Mouse (Mus musculus): Measurements from ENCODE around the gene Tenm2. TPM values are rescaled to one million over a fixed set of nuclear protein-coding genes. Genes with fewer than 3 reads are reported as not detected.

Tenm2 gene
- polyA plus RNA-seq, 1 experiment from 2014 or later: 0.80 TPM

- Histone ChIP-seq H3K36me3 (ENCODE audit: insufficient read depth, low read length) (no peaks in the 10 kb centered on the region), H3K4me1 (replicated peaks; ENCODE audit: insufficient read depth, low read length) (no peaks in the 10 kb centered on the region), H3K9me3 (replicated peaks; ENCODE audit: low read length) (no peaks in the 10 kb centered on the region), H3K27me3 (ENCODE audit: insufficient read depth, low read length) (no peaks in the 10 kb centered on the region), H3K4me2 (ENCODE audit: low read length) (no peak overlapping the region), H3K27ac (no peak overlapping the region), H3K9ac (ENCODE audit: low read depth, low read length) (no peak overlapping the region), H3K4me3 (replicated peaks; ENCODE audit: low read depth, low read length) (no peak overlapping the region)
- ATAC-seq (replicated peaks; ENCODE audit: low FRiP score, low read depth): no peak
- WGBS: 46% methylated on average over 8 of the region's 8 CpGs
- no peak for TF ChIP-seq CTCF (IDR thresholded peaks at IDR 0.05; ENCODE audit: low read depth)
- DNase-seq (ENCODE audit: low spot score): no peak
Measured at GRCm38 (mm10) chr11:36484466-36485069, 751.2 kb downstream of the Tenm2 start.

DNA sequence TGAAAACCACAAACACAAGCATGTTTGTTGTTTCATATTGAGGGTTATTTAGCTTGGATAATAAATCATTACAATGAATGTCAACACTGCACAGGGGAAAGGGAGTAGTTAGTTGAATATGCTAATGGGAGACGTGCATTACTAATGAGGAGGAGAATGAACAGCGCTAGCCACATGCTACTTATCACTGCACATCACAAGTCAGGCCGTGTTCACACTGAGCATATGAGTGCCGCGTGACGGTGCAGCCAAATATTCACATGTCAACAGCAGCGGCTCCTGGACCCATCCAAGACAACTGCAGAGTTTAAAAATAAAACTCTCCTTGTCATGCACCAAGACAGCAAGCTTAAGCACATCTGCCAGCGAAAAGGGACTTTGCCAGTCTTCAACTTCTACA, 753.6 kb downstream of the Tenm2 start:
- 82% methylated on average over 8 of the region's 8 CpGs for WGBS
- Histone ChIP-seq H3K36me3 (ENCODE audit: insufficient read depth, low read length) (no peaks in the 10 kb centered on the region), H3K9ac (ENCODE audit: low read depth, low read length) (no peak overlapping the region), H3K4me3 (replicated peaks; ENCODE audit: low read depth, low read length) (no peak overlapping the region), H3K4me1 (replicated peaks; ENCODE audit: insufficient read depth, low read length) (no peaks in the 10 kb centered on the region), H3K27ac (no peak overlapping the region), H3K9me3 (replicated peaks; ENCODE audit: low read length) (no peaks in the 10 kb centered on the region), H3K4me2 (ENCODE audit: low read length) (no peak overlapping the region), H3K27me3 (ENCODE audit: insufficient read depth, low read length) (no peaks in the 10 kb centered on the region)
- no peak for TF ChIP-seq CTCF (IDR thresholded peaks at IDR 0.05; ENCODE audit: low read depth)
- DNase-seq (ENCODE audit: low spot score) (no peak), ATAC-seq (replicated peaks; ENCODE audit: low FRiP score, low read depth) (no peak)

DNA sequence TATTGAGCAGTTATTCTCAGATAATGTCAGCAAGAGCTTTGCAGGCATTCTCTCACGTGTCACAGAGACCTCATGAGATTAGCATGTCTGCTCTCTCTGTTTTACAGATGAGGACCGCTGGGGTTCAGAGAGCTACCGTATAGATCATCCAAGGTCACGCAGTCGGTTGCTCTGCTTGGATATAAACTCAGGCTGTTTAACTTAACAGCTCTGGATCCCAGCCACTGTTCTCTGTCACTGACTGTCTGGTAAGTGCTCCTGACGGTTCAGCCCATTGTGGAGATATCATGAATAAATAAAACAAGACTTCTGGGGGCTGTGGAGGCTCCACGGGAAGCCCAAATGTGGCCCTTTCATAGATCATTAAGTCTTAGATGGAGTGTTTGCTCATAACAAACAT, 754.2 kb downstream of the Tenm2 start:
- Histone ChIP-seq H3K9ac (ENCODE audit: low read depth, low read length) (no peak overlapping the region), H3K4me1 (replicated peaks; ENCODE audit: insufficient read depth, low read length) (no peaks in the 10 kb centered on the region), H3K27ac (no peak overlapping the region), H3K27me3 (ENCODE audit: insufficient read depth, low read length) (no peaks in the 10 kb centered on the region), H3K36me3 (ENCODE audit: insufficient read depth, low read length) (no peaks in the 10 kb centered on the region), H3K9me3 (replicated peaks; ENCODE audit: low read length) (no peaks in the 10 kb centered on the region), H3K4me2 (ENCODE audit: low read length) (no peak overlapping the region), H3K4me3 (replicated peaks; ENCODE audit: low read depth, low read length) (no peak overlapping the region)
- no peak for DNase-seq (ENCODE audit: low spot score)
- no peak for TF ChIP-seq CTCF (IDR thresholded peaks at IDR 0.05; ENCODE audit: low read depth)
- ATAC-seq (replicated peaks; ENCODE audit: low FRiP score, low read depth): no peak
- WGBS: 72% methylated on average over 7 of the region's 7 CpGs

GRCm38 (mm10) chr11:36481086-36481485, 754.7 kb downstream of the Tenm2 start:
- Histone ChIP-seq H3K9ac (ENCODE audit: low read depth, low read length) (no peak overlapping the region), H3K36me3 (ENCODE audit: insufficient read depth, low read length) (no peaks in the 10 kb centered on the region), H3K4me1 (replicated peaks; ENCODE audit: insufficient read depth, low read length) (no peaks in the 10 kb centered on the region), H3K9me3 (replicated peaks; ENCODE audit: low read length) (no peaks in the 10 kb centered on the region), H3K4me2 (ENCODE audit: low read length) (no peak overlapping the region), H3K27me3 (ENCODE audit: insufficient read depth, low read length) (no peaks in the 10 kb centered on the region), H3K4me3 (replicated peaks; ENCODE audit: low read depth, low read length) (no peak overlapping the region), H3K27ac (no peak overlapping the region)
- ATAC-seq (replicated peaks; ENCODE audit: low FRiP score, low read depth) (no peak), DNase-seq (ENCODE audit: low spot score) (no peak)
- no peak for TF ChIP-seq CTCF (IDR thresholded peaks at IDR 0.05; ENCODE audit: low read depth)
- 88% methylated on average over 5 of the region's 5 CpGs for WGBS

- no peak overlapping the region for H3K9ac ChIP-seq (ENCODE audit: low read depth, low read length)
- DNase-seq (ENCODE audit: low spot score): no peak
- 74% methylated on average over 9 of the region's 9 CpGs for WGBS
Measured at GRCm38 (mm10) chr11:36469811-36470551, 765.8 kb downstream of the Tenm2 start.

GRCm38 (mm10) chr11:36458451-36458850, 777.3 kb downstream of the Tenm2 start:
- no peak for TF ChIP-seq CTCF (IDR thresholded peaks at IDR 0.05; ENCODE audit: low read depth)
- ATAC-seq (replicated peaks; ENCODE audit: low FRiP score, low read depth): no peak
- 61% methylated on average over 6 of the region's 6 CpGs for WGBS

More at GRCm38 (mm10) chr11:36469811-36470551, 765.8 kb downstream of the Tenm2 start:
- no peak for ATAC-seq (replicated peaks; ENCODE audit: low FRiP score, low read depth)
- Histone ChIP-seq H3K4me3 (replicated peaks; ENCODE audit: low read depth, low read length) (no peak overlapping the region), H3K4me2 (ENCODE audit: low read length) (no peak overlapping the region), H3K9me3 (replicated peaks; ENCODE audit: low read length) (no peaks in the 10 kb centered on the region), H3K27ac (no peak overlapping the region), H3K4me1 (replicated peaks; ENCODE audit: insufficient read depth, low read length) (no peaks in the 10 kb centered on the region), H3K36me3 (ENCODE audit: insufficient read depth, low read length) (no peaks in the 10 kb centered on the region), H3K27me3 (ENCODE audit: insufficient read depth, low read length) (no peaks in the 10 kb centered on the region)
- TF ChIP-seq CTCF (IDR thresholded peaks at IDR 0.05; ENCODE audit: low read depth): no peak

More at GRCm38 (mm10) chr11:36458451-36458850, 777.3 kb downstream of the Tenm2 start:
- Histone ChIP-seq H3K4me3 (replicated peaks; ENCODE audit: low read depth, low read length) (no peak overlapping the region), H3K4me2 (ENCODE audit: low read length) (no peak overlapping the region), H3K36me3 (ENCODE audit: insufficient read depth, low read length) (no peaks in the 10 kb centered on the region), H3K27me3 (ENCODE audit: insufficient read depth, low read length) (no peaks in the 10 kb centered on the region), H3K4me1 (replicated peaks; ENCODE audit: insufficient read depth, low read length) (no peaks in the 10 kb centered on the region), H3K27ac (no peak overlapping the region), H3K9me3 (replicated peaks; ENCODE audit: low read length) (no peaks in the 10 kb centered on the region), H3K9ac (ENCODE audit: low read depth, low read length) (no peak overlapping the region)
- DNase-seq (ENCODE audit: low spot score): no peak

Data from kidney, postnatal 0 days (tissue).